Comparison of ENCODE assay signal across 17 mouse cellular contexts in genomic region chr9:90055911-90056310, GRCm38 (mm10). TPM values are rescaled to one million over a fixed set of nuclear protein-coding genes. Genes with fewer than 3 reads are reported as not detected.
DNase-seq lines count a peak whose midpoint lies in the region; ATAC-seq and TF ChIP-seq lines count a peak whose summit lies in the region.
"Had no signal": no experiment of that assay in that cellular context is flagged by ENCODE, and none has a peak within 500 bp of the region (broad histone marks: within the 10 kb centered on the region; RNA-seq: fewer than 3 reads in every experiment).

No protein-coding gene starts in this region.

- no peaks in the 10 kb centered on the region for H3K27me3 ChIP-seq in heart, embryonic 11.5 days (ENCODE audit: control insufficient read depth, insufficient read depth, low read length)
- no peaks in the 10 kb centered on the region for H3K27me3 ChIP-seq in heart, embryonic 10.5 days (ENCODE audit: insufficient read depth, poor library complexity, severe bottlenecking)
- H3K27me3 ChIP-seq in kidney, adult 2 months (replicated peaks; ENCODE audit: control insufficient read depth, insufficient read depth, low read length) = no peaks in the 10 kb centered on the region
- H3K27me3 ChIP-seq in forebrain, embryonic 15.5 days = no peaks in the 10 kb centered on the region; the same call in 1 of the 2 replicates
- H3K27me3 ChIP-seq: limb, embryonic 15.5 days; neural tube, embryonic 12.5 days had no signal

- H3K9me3 ChIP-seq in heart, embryonic 11.5 days (replicated peaks; ENCODE audit: control insufficient read depth, low read length) = no peaks in the 10 kb centered on the region
- no peaks in the 10 kb centered on the region for H3K9me3 ChIP-seq in heart, embryonic 10.5 days
- no peaks in the 10 kb centered on the region for H3K9me3 ChIP-seq in forebrain, embryonic 15.5 days
- H3K9me3 ChIP-seq: forebrain, embryonic 12.5 days; limb, embryonic 15.5 days; neural tube, embryonic 12.5 days had no signal

- TF ChIP-seq CTCF in kidney, adult 2 months (conservative IDR thresholded peaks at IDR 0.05; ENCODE audit: insufficient read depth, insufficient read length, low read depth, low read length) = no peak
- TF ChIP-seq CTCF in lung, adult 2 months (IDR thresholded peaks at IDR 0.05; ENCODE audit: insufficient read depth, low read length) = no peak

- no peak for DNase-seq in heart, embryonic 10.5 days (ENCODE audit: low spot score)
- no peak for DNase-seq in kidney, adult 2 months
- DNase-seq in kidney, adult 9 months = no peak
- no peak for DNase-seq in lung, adult 2 months
- DNase-seq in lung, adult 18-20 months = no peak
- DNase-seq: adrenal gland, adult 2 months; cerebellum, adult 18-20 months; cerebellum, postnatal 36 days; gastrocnemius, postnatal 25 days; kidney, postnatal 25 days; layer of hippocampus, adult 9-11 months had no signal

- 67% methylated on average over 3 of the region's 3 CpGs for WGBS in heart, embryonic 11.5 days (ENCODE audit: insufficient replicate concordance)
- 71% methylated on average over 3 of the region's 3 CpGs for WGBS in heart, embryonic 10.5 days
- 58% methylated on average over 3 of the region's 3 CpGs for WGBS in kidney, adult 2 months
- WGBS in lung, adult 2 months = 61% methylated on average over 3 of the region's 3 CpGs
- WGBS in forebrain, embryonic 15.5 days = 82% methylated on average over 3 of the region's 3 CpGs

- H3K4me1 ChIP-seq in heart, embryonic 11.5 days (ENCODE audit: control insufficient read depth, insufficient read depth, low read length) = no peaks in the 10 kb centered on the region
- peaks cover 4% of the 10 kb centered on the region; the same call in 1 of the 2 replicates for H3K4me1 ChIP-seq in heart, embryonic 10.5 days
- no peaks in the 10 kb centered on the region for H3K4me1 ChIP-seq in kidney, adult 2 months (ENCODE audit: control insufficient read depth, insufficient read depth, low read length)
- H3K4me1 ChIP-seq in lung, adult 2 months (ENCODE audit: control insufficient read depth, insufficient read depth, low read length) = no peaks in the 10 kb centered on the region
- no peaks in the 10 kb centered on the region; the same call in 1 of the 2 replicates for H3K4me1 ChIP-seq in brown adipose tissue, adult 24 weeks (ENCODE audit: control insufficient read depth, insufficient read depth, insufficient read length, low read length)
- peaks cover 10% of the 10 kb centered on the region for H3K4me1 ChIP-seq in forebrain, embryonic 15.5 days

- no peak overlapping the region for H3K9ac ChIP-seq in heart, embryonic 11.5 days (ENCODE audit: low read depth, low read length)
- H3K9ac ChIP-seq in forebrain, embryonic 15.5 days (replicated peaks) = no peak overlapping the region
- H3K9ac ChIP-seq: forebrain, embryonic 12.5 days; limb, embryonic 15.5 days; neural tube, embryonic 12.5 days had no signal

- no peaks in the 10 kb centered on the region for H3K36me3 ChIP-seq in heart, embryonic 11.5 days (ENCODE audit: control insufficient read depth, insufficient read depth, low read length)
- H3K36me3 ChIP-seq in heart, embryonic 10.5 days = no peaks in the 10 kb centered on the region
- no peaks in the 10 kb centered on the region; the same call in 1 of the 2 replicates for H3K36me3 ChIP-seq in kidney, adult 2 months (ENCODE audit: control insufficient read depth, insufficient read depth, low read length)
- H3K36me3 ChIP-seq in forebrain, embryonic 15.5 days = no peaks in the 10 kb centered on the region
- H3K36me3 ChIP-seq: forebrain, embryonic 12.5 days; limb, embryonic 15.5 days; neural tube, embryonic 12.5 days had no signal

- no peak for TF ChIP-seq POLR2A in kidney, adult 2 months (IDR thresholded peaks at IDR 0.05; ENCODE audit: low read depth, low read length)
- TF ChIP-seq POLR2A in lung, adult 2 months (IDR thresholded peaks at IDR 0.05; ENCODE audit: borderline replicate concordance, extremely low read depth, low read depth, low read length) = no peak

- no peak for ATAC-seq in heart, embryonic 11.5 days (replicated peaks; ENCODE audit: insufficient number of reproducible peaks, low FRiP score, low TSS enrichment)
- no peak for ATAC-seq in forebrain, embryonic 15.5 days (replicated peaks)

- no peak overlapping the region for H3K27ac ChIP-seq in heart, embryonic 11.5 days (ENCODE audit: low read depth, low read length)
- no peak overlapping the region for H3K27ac ChIP-seq in heart, embryonic 10.5 days
- no peak overlapping the region for H3K27ac ChIP-seq in kidney, adult 2 months (ENCODE audit: insufficient read depth, low read depth, low read length)
- no peak overlapping the region for H3K27ac ChIP-seq in brown adipose tissue, adult 24 weeks (replicated peaks; ENCODE audit: low read depth, low read length)
- H3K27ac ChIP-seq in forebrain, embryonic 15.5 days (replicated peaks) = no peak overlapping the region
- H3K27ac ChIP-seq: forebrain, embryonic 12.5 days; limb, embryonic 15.5 days; neural tube, embryonic 12.5 days had no signal

- H3K4me2 ChIP-seq in heart, embryonic 11.5 days = peak overlapping the region; percentile 92; the same call in 1 of the 2 replicates
- no peak overlapping the region for H3K4me2 ChIP-seq in forebrain, embryonic 15.5 days (replicated peaks)
- H3K4me2 ChIP-seq: forebrain, embryonic 12.5 days; neural tube, embryonic 12.5 days had no signal

- H3K4me3 ChIP-seq in heart, embryonic 11.5 days (ENCODE audit: low read depth, low read length) = no peak overlapping the region
- no peak overlapping the region for H3K4me3 ChIP-seq in heart, embryonic 10.5 days
- H3K4me3 ChIP-seq in kidney, adult 2 months (ENCODE audit: insufficient read depth, low read depth, low read length) = peak overlapping the region; percentile 17; the same call in 1 of the 2 replicates
- peak overlapping the region; percentile 47 for H3K4me3 ChIP-seq in lung, adult 2 months (replicated peaks; ENCODE audit: extremely low read depth, low read depth, low read length)
- peak overlapping the region; percentile 45 for H3K4me3 ChIP-seq in brown adipose tissue, adult 24 weeks (ENCODE audit: insufficient read depth, low read depth, low read length)
- H3K4me3 ChIP-seq in forebrain, embryonic 15.5 days = no peak overlapping the region
- H3K4me3 ChIP-seq: forebrain, embryonic 12.5 days; neural tube, embryonic 12.5 days had no signal

RNA-seq across cellular contexts. Expression of gene Ctsh, which starts 2.0 kb away (rescaled TPM):
- polyA plus RNA-seq in heart, embryonic 11.5 days (2014; fragmentation: Nextera tagmentation; extraction: Ambion mirVana) = 28.8 and 32.8 TPM in 2 replicates
- polyA plus RNA-seq in heart, embryonic 10.5 days (2016; fragmentation: Nextera tagmentation; extraction: Ambion mirVana) = 19.3 and 26.4 TPM in 2 replicates
- 176 and 202 TPM in 2 replicates for polyA plus RNA-seq in kidney, adult 2 months (2012; rRNA removed)
- 95.5 and 151 TPM in 2 replicates for polyA plus RNA-seq in lung, adult 2 months (2012; rRNA removed)
- 22.4 and 24.0 TPM in 2 replicates for polyA plus RNA-seq in brown adipose tissue, adult 24 weeks (2012; ENCODE audit: insufficient read depth, insufficient read length, missing spikeins)
- polyA plus RNA-seq in forebrain, embryonic 15.5 days (2015; fragmentation: Nextera tagmentation; extraction: Ambion mirVana) = 16.1 and 21.9 TPM in 2 replicates

RNA-seq across cellular contexts. Expression of gene Morf4l1, which starts 58.7 kb away (rescaled TPM):
- 376 and 383 TPM in 2 replicates for polyA plus RNA-seq in heart, embryonic 11.5 days (2014; fragmentation: Nextera tagmentation; extraction: Ambion mirVana)
- 430 and 475 TPM in 2 replicates for polyA plus RNA-seq in heart, embryonic 10.5 days (2016; fragmentation: Nextera tagmentation; extraction: Ambion mirVana)
- 91.8 and 126 TPM in 2 replicates for polyA plus RNA-seq in kidney, adult 2 months (2012; rRNA removed)
- polyA plus RNA-seq in lung, adult 2 months (2012; rRNA removed) = 76.6 and 127 TPM in 2 replicates
- 242 and 410 TPM in 2 replicates for polyA plus RNA-seq in brown adipose tissue, adult 24 weeks (2012; ENCODE audit: insufficient read depth, insufficient read length, missing spikeins)
- 477 and 483 TPM in 2 replicates for polyA plus RNA-seq in forebrain, embryonic 15.5 days (2015; fragmentation: Nextera tagmentation; extraction: Ambion mirVana)

Comparison
In these comparisons a context has a peak if more than half of its experiments do, and no peak if none do; other contexts are left out.
1. H3K4me3 ChIP-seq: peak in kidney, adult 2 months (single experiment), lung, adult 2 months (single experiment) and brown adipose tissue, adult 24 weeks (single experiment); none in heart, embryonic 11.5 days (single experiment), heart, embryonic 10.5 days (single experiment) and forebrain, embryonic 15.5 days (single experiment).